Mouse (Mus musculus) olfactory bulb, adult 2 months (tissue): Measurements from ENCODE around the gene Ccdc3.

ENCODE experiments used
- CTCF ChIP-seq: fragments of 200-500 bp; IDR thresholded peaks from 2 replicates; pipeline ENCODE4 v1.5.1; 2012; ENCODE audit warnings: low read depth, mild to moderate bottlenecking, low read length, moderate library complexity; ENCODE audit not compliant: insufficient read depth
- POLR2A ChIP-seq: fragments of 200-500 bp; IDR thresholded peaks from 2 replicates; pipeline ENCODE4 v1.6.1; 2012; ENCODE audit warnings: mild to moderate bottlenecking, low read depth, low read length, moderate library complexity; ENCODE audit not compliant: insufficient read depth

- TF ChIP-seq CTCF (no peak), POLR2A (no peak)
Observed at GRCm38 (mm10) chr2:5125506-5125905, 12.1 kb upstream of the Ccdc3 start.
